In the genomic region with DNA sequence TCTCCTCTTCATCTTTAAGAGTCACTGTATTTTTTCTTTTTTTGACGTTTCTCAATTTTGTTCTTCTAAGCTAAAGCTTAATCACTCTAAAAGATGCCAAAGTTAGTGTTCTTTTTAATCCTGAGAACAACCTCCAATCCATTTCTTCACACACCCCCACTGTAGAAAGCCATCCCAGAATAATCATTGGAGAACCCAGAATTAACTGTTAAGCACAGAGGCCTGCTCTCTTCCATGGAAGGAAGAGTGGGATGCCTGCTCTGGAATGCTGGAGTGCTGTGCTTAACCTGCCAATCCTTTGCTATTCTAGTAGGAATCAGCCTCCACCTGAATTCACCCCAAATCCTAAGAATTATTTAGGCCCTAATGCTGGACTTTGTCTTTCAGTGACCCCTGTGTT, we compare ENCODE assay signal across 21 mouse cellular contexts.
"Had no signal": no experiment of that assay in that cellular context is flagged by ENCODE, and none has a peak within 500 bp of the region (broad histone marks: within the 10 kb centered on the region; RNA-seq: fewer than 3 reads in every experiment).

No protein-coding gene starts in this region.

- ATAC-seq: hindbrain, embryonic 16.5 days; hindbrain, postnatal 0 days; inflammation-experienced regulatory T-cells, adult 6 months; intestine, embryonic 15.5 days; intestine, embryonic 16.5 days; intestine, postnatal 0 days had no signal

- DNase-seq: heart, postnatal 10 days; heart, postnatal 14 days; heart, postnatal 36 days; heart, postnatal 4 days; kidney, adult 11 months; kidney, adult 18-20 months; kidney, adult 2 months; kidney, adult 8-10 months; kidney, adult 9 months; kidney, postnatal 10 days; kidney, postnatal 14 days; kidney, postnatal 25 days; kidney, postnatal 36 days; kidney, postnatal 4 days; layer of hippocampus, adult 9-11 months had no signal
